Mouse (Mus musculus) stomach, postnatal 0 days (tissue): ENCODE measurements around the gene Acsl1. TPM values are rescaled to one million over a fixed set of nuclear protein-coding genes. Genes with fewer than 3 reads are reported as not detected.
A peak's percentile ranks its signal among the peaks of the same experiment; 100 is the strongest.

Experiments used
- ATAC-seq: fragments of 200-750 bp; cut with Nextera tagmentation; 2 replicates; pipeline ENCODE4 v1.8.0; 2017; ENCODE audit not compliant: low FRiP score, low TSS enrichment
- DNase-seq: peaks from one replicate; pipeline ENCODE4 v3.0.0-alpha.2; 2016; ENCODE audit warnings: low spot score
- H3K27ac ChIP-seq: fragments of 300-500 bp; sonication (generic); replicated peaks from 2 replicates; pipeline ENCODE4 v1.5.1; 2014; ENCODE audit warnings: mild to moderate bottlenecking, control low read depth
- H3K27me3 ChIP-seq: fragments of 300-500 bp; sonication (generic); 2 replicates; pipeline ENCODE4 v1.6.1; 2014; ENCODE audit warnings: low read length; ENCODE audit not compliant: control insufficient read depth, insufficient read depth
- H3K36me3 ChIP-seq: fragments of 300-500 bp; sonication (generic); 2 replicates; pipeline ENCODE4 v1.6.1; 2014; ENCODE audit warnings: low read length, mixed read lengths; ENCODE audit not compliant: control insufficient read depth, insufficient read depth
- H3K4me1 ChIP-seq: fragments of 300-500 bp; sonication (generic); replicated peaks from 2 replicates; pipeline ENCODE4 v1.6.1; 2014; ENCODE audit warnings: antibody characterized with exemption; ENCODE audit not compliant: control insufficient read depth, insufficient read depth
- H3K4me2 ChIP-seq: fragments of 300-500 bp; sonication (generic); replicated peaks from 2 replicates; pipeline ENCODE4 v1.6.1; 2014; ENCODE audit warnings: low read depth, mild to moderate bottlenecking, control low read depth, moderate library complexity
- H3K4me3 ChIP-seq: fragments of 300-500 bp; sonication (generic); 2 replicates; pipeline ENCODE4 v1.5.1; 2014; ENCODE audit warnings: low read depth, low read length, control low read depth
- H3K9ac ChIP-seq: fragments of 300-500 bp; sonication (generic); 2 replicates; pipeline ENCODE4 v1.6.1; 2014; ENCODE audit warnings: mild to moderate bottlenecking, low read length, control low read depth, mixed read lengths
- H3K9me3 ChIP-seq: fragments of 300-500 bp; sonication (generic); 2 replicates; pipeline ENCODE4 v1.6.1; 2016; ENCODE audit warnings: low read length; ENCODE audit not compliant: control insufficient read depth
- CTCF ChIP-seq: IDR thresholded peaks from 2 replicates; pipeline ENCODE4 v1.5.1; 2016; ENCODE audit warnings: antibody characterized with exemption, low read depth, mild to moderate bottlenecking, moderate library complexity
- EP300 ChIP-seq: optimal IDR thresholded peaks from 2 replicates; pipeline ENCODE3; 2016; ENCODE audit warnings: antibody characterized with exemption
- WGBS: fragments of 180-500 bp; shearing (Covaris S2); extraction: QIAGEN DNeasy Blood & Tissue Kit; methylation state at CpG from one replicate; pipeline ENCODE4 v1.1.7; 2014; 5-methylcytosine and 5-hydroxymethylcytosine counted together
- polyA plus RNA-seq: library from polyadenylated mRNA; unstranded; fragments of >200 nt; fragmentation: Nextera tagmentation; extraction: Ambion mirVana; gene quantifications from 2 replicates; pipeline ENCODE4 v1.2.1, GENCODE M21; 2015

The Acsl1 gene
- polyA plus RNA-seq, 1 experiment from 2014 or later = 47.5 TPM

- Histone ChIP-seq H3K36me3 (no peaks in the 10 kb centered on the region; the same call in 1 of the 2 replicates), H3K4me3 (no peak overlapping the region), H3K9me3 (no peaks in the 10 kb centered on the region), H3K27me3 (no peaks in the 10 kb centered on the region), H3K4me1 (no peaks in the 10 kb centered on the region), H3K27ac (no peak overlapping the region), H3K9ac (no peak overlapping the region), H3K4me2 (no peak overlapping the region)
- WGBS = 77% methylated on average over 8 of the region's 8 CpGs
- DNase-seq = no peak
- TF ChIP-seq CTCF (no peak), EP300 (no peak)
- no peak for ATAC-seq
Observed at GRCm38 (mm10) chr8:46550058-46550457, 79.2 kb downstream of the Acsl1 start.

- ATAC-seq = no peak
- TF ChIP-seq CTCF (no peak), EP300 (no peak)
- Histone ChIP-seq H3K9ac (no peak overlapping the region), H3K4me2 (peak overlapping the region; percentile 46), H3K4me3 (peak overlapping the region; percentile 37), H3K27ac (no peak overlapping the region), H3K4me1 (no peaks in the 10 kb centered on the region), H3K27me3 (no peaks in the 10 kb centered on the region), H3K36me3 (no peaks in the 10 kb centered on the region; the same call in 1 of the 2 replicates), H3K9me3 (no peaks in the 10 kb centered on the region)
- WGBS = 26% methylated on average over 4 of the region's 4 CpGs
- DNase-seq = no peak
Observed at GRCm38 (mm10) chr8:46551029-46551428, 80.2 kb downstream of the Acsl1 start.

- peak; percentile 99 for DNase-seq
- peak; percentile 98 for ATAC-seq
- H3K4me1 ChIP-seq = no peaks in the 10 kb centered on the region
- WGBS = under 1% methylated on average over 50 of the region's 50 CpGs
- H3K4me3 ChIP-seq = peak within 1 kb of the TSS; percentile 63
- H3K4me2 ChIP-seq = peak within 1 kb of the TSS; percentile 78
- no peaks in the 10 kb centered on the region; the same call in 1 of the 2 replicates for H3K36me3 ChIP-seq
- no peaks in the 10 kb centered on the region for H3K9me3 ChIP-seq
- TF ChIP-seq CTCF = 0 out of 2 replicates have a peak, but pooled peaks have one; percentile 6
- peak; percentile 94 for TF ChIP-seq EP300
- no peaks in the 10 kb centered on the region for H3K27me3 ChIP-seq
- H3K27ac ChIP-seq = peak within 1 kb of the TSS; percentile 58; the same call in 1 of the 2 replicates
- peak within 1 kb of the TSS; percentile 65 for H3K9ac ChIP-seq
Observed at GRCm38 (mm10) chr8:46551615-46552440, 81.0 kb downstream of the Acsl1 start, which contains the start of gene Cenpu. Gene Cenpu, plus strand, starts transcription at chr8:46552028.

- Histone ChIP-seq H3K9me3 (no peaks in the 10 kb centered on the region), H3K27me3 (no peaks in the 10 kb centered on the region), H3K4me2 (peak overlapping the region; percentile 78), H3K9ac (peak overlapping the region; percentile 65), H3K4me1 (no peaks in the 10 kb centered on the region), H3K27ac (peak overlapping the region; percentile 58; the same call in 1 of the 2 replicates), H3K36me3 (no peaks in the 10 kb centered on the region; the same call in 1 of the 2 replicates), H3K4me3 (peak overlapping the region; percentile 63)
- no peak for DNase-seq
- TF ChIP-seq EP300 = no peak
- TF ChIP-seq CTCF = no peak
- ATAC-seq = no peak
- 3% methylated on average over 10 of the region's 10 CpGs for WGBS
Observed at GRCm38 (mm10) chr8:46552441-46552765, 81.6 kb downstream of the Acsl1 start.

- H3K27me3 ChIP-seq = no peaks in the 10 kb centered on the region
- no peaks in the 10 kb centered on the region for H3K9me3 ChIP-seq
- no peak overlapping the region for H3K4me2 ChIP-seq
- peak; percentile 52 for DNase-seq
- TF ChIP-seq EP300 = no peak
- TF ChIP-seq CTCF = peak; percentile 70
- H3K36me3 ChIP-seq = no peaks in the 10 kb centered on the region; the same call in 1 of the 2 replicates
- ATAC-seq = no peak
- H3K4me3 ChIP-seq = no peak overlapping the region
- WGBS = 78% methylated on average over 6 of the region's 6 CpGs
- H3K27ac ChIP-seq = no peak overlapping the region
- H3K9ac ChIP-seq = no peak overlapping the region
- no peaks in the 10 kb centered on the region for H3K4me1 ChIP-seq
Observed at GRCm38 (mm10) chr8:46559428-46559827, 88.6 kb downstream of the Acsl1 start.

GRCm38 (mm10) chr8:46562333-46562732 is 91.5 kb downstream of the Acsl1 start:
- H3K9me3 ChIP-seq = no peaks in the 10 kb centered on the region

More at GRCm38 (mm10) chr8:46562333-46562732, 91.5 kb downstream of the Acsl1 start:
- Histone ChIP-seq H3K4me3 (no peak overlapping the region), H3K27me3 (no peaks in the 10 kb centered on the region), H3K4me1 (no peaks in the 10 kb centered on the region), H3K27ac (no peak overlapping the region), H3K36me3 (no peaks in the 10 kb centered on the region), H3K4me2 (no peak overlapping the region), H3K9ac (no peak overlapping the region)
- TF ChIP-seq CTCF = no peak
- no peak for TF ChIP-seq EP300
- 84% methylated on average over 16 of the region's 16 CpGs for WGBS
- DNase-seq (no peak), ATAC-seq (no peak)
